Mouse (Mus musculus) right cerebral cortex, postnatal 25 days (tissue): ENCODE results near the gene Phf14.

Source experiments
- DNase-seq: peaks from one replicate; pipeline ENCODE4 v3.0.0; 2022

Phf14 gene

GRCm38 (mm10) chr6:12023395-12023794, 115.8 kb downstream of the Phf14 start:
- no peak for DNase-seq

GRCm38 (mm10) chr6:12026804-12027537, 119.4 kb downstream of the Phf14 start:
- no peak for DNase-seq

DNA sequence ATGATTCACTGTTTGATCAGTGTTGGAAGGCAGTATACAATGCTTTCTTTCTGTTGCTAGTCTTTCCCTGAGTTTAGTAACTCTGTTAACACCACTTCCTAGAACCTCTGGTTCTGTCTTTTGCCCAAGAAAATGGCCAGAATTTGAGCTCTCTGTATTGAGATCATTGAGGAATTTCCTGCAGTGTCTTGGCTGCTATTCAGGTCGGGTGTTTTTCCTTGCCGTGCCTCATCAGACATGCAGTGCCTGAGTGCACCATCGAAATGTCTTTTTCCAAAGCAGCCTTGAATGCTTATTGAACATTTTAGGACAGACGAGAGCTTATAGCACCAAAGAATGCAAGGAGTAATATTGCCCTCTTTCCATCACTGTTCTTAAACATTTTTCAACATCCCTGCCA, 127.0 kb downstream of the Phf14 start:
- DNase-seq, result no peak

DNA sequence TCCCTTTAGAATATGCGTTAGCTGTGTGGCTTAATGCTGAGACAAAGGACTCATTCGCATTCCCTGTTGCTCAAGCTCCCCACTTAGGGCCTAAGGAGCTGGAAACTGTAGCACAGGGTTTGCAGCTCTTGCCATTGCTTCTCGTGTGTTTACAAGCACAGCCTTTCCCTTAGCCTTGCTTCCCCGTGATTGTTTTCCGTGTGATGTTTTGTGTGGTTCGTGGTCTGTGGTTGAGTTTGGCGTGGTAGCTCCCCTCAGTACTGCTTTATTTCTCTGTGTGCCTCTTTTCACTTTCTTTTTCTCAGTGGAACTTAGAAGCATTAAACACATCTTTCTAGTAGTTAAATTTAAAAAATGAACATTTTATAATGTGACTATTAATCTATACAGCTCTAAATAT, 130.7 kb downstream of the Phf14 start:
- DNase-seq, result no peak

- no peak for DNase-seq
These were observed 145.3 kb downstream of the Phf14 start for GRCm38 (mm10) chr6:12052884-12053283.

DNA sequence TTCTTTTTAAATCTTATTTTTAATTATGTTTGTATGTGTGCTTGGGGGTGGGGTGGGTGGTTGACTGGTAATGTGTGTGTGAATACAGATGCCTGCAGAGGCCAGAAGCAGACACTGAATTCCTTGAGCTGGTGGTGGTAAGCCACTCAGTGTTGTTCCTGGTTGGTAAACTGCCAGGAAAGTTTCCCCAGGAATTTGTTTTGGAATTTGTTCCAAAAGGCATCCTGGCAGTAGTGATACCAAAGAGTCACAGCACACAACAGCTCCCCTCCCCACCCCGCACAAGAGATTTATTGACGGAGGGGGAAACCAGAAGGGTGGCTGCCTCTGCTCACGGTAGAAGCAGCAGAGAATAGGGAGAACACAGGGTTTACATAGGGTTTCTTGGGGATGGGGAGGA, 146.5 kb downstream of the Phf14 start:
- no peak for DNase-seq

DNA sequence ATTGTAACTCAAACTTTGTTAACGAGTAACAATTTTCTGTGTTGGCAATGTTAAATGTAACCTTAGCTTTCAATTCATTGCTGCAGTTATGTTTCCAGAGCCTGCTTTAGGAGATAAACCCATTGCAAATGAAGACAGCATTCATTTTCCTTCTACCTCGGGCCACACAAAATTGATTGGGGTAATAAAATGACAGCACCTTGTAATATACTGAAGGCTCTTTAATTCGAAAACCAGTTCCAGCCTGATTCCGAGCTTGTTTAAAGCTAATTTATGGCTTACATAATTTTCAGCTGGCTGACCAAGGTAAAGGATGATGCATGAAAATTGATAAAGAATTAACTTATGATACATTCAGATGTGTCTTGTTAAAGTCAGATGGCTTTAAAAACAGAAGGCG, 151.1 kb downstream of the Phf14 start:
- no peak for DNase-seq

- DNase-seq, result no peak
These were observed 152.4 kb downstream of the Phf14 start for GRCm38 (mm10) chr6:12059971-12060370.

DNA sequence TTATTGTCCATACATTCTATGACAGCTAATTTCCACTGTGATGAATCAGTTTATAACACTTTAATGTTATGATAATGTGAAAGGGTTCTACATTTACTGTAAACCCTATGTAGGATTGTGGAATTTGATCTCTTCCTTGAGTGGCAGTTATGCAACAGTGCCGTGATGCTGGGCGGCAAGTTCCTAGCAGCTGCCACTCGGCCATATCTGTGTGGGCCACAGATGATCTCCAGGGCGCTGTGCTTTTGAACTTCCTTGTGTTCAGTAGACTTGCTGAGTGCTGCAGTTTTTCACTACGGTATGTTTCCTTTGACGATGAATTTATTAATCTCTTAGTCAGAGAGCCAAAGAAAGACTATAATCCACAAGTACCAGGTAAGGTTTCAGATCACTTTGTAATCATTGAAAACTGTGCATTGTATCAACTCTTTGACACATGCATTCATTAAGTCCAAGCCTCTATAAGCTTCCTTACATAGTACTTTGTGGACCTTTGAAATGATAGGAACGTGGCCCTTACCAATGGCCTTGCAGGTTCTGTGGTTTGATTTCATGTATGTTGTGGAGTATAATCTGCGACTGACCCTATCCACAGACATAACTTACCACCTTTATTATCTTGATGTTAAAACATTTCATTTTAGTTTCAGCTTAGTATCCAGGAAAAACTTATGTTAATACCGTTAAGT, 153.0 kb downstream of the Phf14 start:
- DNase-seq, result no peak

DNA sequence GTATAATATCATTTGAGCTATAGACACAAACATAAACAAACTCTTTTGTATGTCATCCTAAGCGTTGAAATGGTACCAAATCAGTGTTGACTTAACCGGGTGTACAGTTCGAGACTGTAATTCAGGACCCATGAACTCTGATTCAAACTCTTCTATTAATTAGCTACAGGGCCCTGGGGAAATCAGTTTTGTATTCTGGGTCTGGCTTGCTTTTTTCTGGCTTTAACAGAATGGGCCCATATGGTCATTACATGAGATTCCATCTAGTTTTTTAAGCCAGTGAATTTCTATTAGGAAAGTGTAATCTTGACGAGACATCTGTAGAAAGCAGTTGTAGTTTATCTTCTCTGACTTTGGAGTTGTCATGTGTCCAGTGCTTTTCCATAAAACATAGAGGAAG, 160.3 kb downstream of the Phf14 start:
- no peak for DNase-seq

DNA sequence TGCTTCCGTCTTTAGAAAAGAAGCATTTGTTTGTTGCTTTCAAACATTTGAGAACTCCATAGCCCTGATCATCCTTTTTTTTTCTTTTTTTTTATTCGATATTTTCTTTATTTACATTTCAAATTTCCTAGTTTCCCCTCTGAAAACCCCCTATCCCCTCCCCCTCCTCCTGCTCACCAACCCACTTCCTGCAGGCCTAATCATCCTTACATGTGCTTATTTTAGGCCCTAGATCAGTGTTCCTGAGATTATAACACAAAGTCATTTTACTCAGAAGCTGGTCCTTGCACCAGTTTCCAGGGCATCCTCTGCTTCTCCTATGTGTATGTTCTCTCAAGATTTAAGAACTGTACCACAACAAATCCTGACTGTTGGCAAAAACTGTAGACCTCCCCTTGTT, 161.7 kb downstream of the Phf14 start:
- no peak for DNase-seq

DNA sequence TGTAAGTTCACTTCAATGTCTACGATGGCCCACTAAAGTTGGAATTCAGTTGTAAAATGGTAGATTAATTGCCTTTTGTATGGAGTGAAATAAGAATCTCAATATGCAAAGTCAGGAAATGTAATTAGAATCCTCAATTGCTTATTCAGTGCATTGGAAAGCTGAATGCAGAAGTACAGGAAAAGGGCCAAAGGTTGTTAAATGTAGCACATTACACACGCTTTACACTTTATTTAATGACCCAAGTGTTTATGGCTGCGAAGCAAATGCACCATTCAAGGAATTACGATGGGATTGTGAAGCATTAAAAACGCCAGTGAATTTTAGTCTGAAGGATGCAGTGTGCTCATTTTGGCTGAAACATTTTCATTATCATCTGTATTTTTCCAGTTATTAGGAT, 167.0 kb downstream of the Phf14 start:
- no peak for DNase-seq

DNA sequence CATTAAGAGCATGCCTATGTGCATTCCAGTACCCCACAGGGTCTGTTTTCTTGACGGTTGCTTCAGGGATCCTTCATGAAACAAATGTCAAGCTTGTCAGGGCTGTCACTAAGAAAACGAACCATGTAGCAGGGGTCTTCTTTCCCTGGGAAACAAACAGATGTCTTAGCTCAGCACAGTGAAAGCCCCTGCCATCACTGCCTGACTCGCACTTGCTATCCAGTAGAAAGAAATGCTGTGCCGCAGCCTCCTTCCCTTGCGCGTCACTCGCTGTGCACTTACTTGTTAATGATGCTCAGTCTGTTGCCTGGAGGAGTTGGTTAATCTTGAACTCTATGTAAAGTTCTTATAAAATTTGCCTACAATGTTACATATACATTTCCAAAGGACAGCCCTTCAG, 169.7 kb downstream of the Phf14 start:
- DNase-seq, result no peak

DNA sequence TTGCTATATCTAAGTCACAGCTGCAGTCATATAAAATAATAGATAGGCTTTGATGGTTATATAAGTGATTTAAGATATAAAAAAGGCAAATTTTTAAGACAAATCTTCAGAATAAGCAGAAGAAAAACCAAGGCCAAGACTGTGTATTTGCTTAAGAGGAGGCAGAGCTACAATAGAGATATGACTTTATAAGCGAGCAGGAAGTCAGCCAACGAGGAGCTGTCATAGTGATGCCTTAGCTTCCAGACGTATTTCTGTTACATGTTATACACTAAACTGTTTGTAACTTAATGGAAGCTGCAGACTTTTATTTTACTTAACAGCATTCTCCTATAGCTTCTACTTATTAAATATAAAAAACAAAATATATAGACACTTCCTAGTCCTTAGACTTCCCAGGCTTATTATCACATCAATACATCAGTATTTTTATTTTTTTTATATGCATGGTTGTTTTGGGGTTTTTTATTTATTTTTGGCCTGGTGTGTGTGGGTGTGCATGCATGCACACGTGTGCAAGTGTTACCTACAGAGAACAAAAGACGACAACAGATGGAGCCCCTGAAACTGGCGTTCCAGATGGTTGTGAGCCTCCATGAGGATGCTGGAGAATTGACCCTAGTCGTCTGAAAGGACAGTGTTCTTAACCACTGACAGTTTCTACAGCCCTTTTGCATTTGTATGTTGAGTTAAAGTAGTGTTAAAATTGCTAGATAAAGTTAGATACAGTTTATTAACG, 170.4 kb downstream of the Phf14 start:
- no peak for DNase-seq

DNA sequence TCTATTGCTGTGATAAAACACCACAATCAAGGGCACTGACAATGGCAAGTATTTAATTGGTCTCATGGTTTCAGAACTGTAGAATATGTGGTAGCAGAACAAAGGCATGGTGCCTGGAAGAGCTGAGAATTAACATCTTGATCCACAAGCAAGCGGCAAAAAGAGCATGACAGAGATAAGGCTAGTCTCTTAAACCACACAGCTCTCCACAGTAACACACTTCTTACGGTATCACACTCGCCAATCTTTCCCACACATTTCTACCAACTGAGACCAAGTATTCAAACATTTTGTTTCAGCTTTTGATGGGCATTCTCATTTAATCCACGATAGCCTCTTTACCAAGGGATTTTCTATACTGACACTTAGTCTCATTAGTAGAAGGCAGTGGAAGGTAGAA, 171.7 kb downstream of the Phf14 start:
- DNase-seq, result no peak

DNA sequence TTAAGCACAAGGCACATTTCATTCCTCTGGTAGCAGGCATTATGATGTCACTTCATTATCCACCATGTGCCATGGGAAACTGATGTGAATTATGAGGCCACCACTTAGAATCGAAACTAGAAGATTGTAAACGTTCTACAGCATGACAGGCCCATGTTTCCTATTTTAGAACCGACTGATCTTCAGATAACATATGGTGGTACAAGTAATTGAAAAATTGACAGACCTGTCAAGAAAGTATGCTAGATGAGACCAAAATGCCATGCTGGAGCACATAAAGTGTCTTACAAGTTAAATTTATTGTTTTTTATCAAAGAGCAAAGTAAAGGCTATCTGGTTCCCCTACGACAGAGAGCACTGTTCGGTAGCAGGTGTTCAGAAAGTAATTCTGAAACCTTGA, 172.8 kb downstream of the Phf14 start:
- DNase-seq, result no peak

DNA sequence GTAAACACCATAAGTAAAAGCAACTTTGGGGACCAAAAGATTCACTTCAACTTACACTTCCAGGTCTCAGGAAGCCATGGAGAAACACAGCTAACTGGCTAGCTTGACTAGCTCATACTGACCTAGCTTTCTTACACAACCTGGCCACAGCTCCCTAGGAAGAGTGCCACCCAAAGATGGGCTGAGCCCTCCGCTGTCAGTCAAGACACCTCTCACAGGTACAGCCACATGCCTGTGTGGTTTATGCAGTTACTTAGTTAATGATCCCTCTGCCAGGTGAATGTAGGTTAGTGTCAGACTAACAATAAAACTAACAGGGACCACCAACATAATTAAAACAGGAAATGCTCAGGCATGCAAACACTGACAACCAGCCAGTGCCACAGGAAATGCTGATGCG, 174.1 kb downstream of the Phf14 start:
- DNase-seq, result no peak

GRCm38 (mm10) chr6:12082125-12082524, 174.5 kb downstream of the Phf14 start:
- no peak for DNase-seq

DNA sequence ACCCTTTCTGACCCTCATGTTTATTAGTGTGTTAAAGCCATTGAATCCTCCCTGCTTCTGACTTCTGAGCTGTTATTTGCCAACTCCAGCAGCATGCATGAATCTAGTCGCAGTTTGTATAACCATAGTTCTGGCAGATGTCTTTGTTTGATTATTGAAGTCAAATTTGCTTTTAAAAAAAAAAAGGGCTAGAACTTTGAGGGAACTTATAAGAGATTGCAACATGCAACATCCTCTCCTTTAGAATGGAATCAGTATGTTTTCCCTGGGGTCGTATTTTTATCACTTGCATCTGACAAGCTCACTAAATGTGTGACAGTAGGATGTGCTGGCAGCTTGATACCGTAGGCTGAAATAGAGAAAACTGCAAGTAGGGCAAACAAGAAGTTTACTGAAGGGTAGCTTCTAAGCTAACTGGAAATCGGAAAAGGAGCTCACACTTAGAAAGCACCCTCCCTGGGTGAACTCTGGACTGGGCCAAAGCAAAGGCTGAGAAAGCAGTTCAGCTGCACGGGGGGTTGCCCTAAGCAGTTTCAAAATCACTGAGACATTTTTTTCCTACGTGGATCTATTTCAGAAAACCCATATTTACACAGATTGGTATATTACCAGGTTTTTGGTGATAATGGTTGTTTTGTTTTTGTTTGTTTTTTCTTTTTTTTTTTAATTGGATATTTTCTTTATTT, 175.1 kb downstream of the Phf14 start:
- DNase-seq, result no peak

DNA sequence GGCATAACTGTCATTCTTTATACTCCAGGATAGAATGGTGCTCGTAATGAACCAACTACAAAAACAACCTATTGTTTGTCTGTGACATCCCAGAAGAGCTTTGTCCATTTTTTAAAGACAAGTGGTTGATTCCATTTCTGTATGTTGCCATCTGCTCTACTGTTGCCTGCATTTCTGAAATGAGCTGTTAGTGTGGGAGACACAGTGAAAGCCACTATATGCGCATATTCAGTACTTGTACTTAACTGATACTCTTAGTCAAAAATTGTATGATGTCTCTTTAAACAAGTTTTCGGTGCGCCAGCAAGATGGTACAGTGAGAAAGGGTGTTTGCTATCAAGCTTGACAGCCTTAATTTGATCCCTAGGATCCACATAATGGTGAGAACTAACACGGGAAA, 177.1 kb downstream of the Phf14 start:
- no peak for DNase-seq

DNA sequence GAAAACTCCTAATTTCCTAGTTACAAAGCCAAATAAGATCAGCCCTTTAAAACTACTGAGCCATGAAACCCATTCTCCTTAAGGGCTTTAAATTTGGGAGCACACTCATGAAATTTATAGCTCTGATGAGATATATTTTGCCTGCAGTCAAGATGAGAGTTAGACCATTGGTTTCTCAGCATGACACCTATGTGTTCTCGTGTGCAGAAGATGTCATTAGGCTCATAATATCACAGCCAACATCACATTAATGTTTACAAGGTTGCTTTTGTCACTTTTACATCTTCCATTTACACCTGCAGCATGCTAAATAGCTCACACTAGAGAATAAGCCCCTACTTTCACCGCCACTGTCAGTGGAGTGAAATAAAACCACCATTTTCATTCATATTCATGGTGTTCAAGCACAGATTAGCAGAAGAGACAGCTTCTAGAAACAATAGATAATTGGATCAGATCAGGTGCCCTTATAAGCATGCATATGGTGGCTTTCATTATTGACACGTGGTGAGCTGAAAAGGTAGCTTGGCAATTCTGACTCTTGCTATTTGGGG, 181.9 kb downstream of the Phf14 start:
- DNase-seq, result no peak

DNA sequence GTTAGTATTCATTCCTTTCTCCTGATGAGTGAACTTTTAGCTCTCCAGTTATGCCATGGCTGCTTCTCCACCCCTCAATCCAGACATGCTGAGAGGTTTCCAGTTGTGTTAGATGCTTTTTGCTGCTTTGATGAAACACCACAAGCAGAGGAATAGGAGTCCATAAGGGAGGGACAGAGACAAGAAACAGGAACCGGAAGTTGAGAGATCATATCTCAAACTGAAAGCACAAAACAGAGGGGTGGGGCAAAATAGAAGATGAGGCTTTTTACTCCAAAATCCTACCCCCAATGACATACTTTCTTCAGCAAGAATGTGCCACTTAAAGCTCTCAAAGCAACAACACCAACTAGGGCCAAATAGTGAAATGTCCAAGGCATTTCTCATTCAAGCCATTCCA, 188.1 kb downstream of the Phf14 start:
- DNase-seq, result no peak

DNA sequence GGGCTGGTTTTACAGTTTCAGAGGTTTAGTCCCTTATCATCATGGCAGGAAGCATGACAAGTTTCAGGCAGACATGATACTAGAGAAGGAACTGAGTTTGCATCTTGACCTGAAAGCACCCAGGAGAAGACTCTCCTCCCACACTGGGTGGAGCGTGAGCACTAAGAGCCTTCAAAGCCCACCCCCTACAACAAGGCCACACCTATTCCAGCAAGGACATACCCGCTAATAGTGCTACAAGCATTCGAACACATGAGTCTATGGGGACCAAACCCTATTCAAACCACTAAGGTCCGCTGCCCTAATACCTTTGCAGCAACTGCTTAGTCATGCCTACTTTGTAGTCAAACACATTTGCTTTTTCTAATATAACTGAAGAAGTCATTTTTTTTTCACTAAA, 189.5 kb downstream of the Phf14 start:
- no peak for DNase-seq
